In genomic region chr3:116960414-116960813, GRCm38 (mm10) we compare ENCODE assay signal across 26 mouse cellular contexts. TPM values are rescaled to one million over a fixed set of nuclear protein-coding genes. Genes with fewer than 3 reads are reported as not detected.
"Had no signal": no experiment of that assay in that cellular context is flagged by ENCODE, and none has a peak within 500 bp of the region (broad histone marks: within the 10 kb centered on the region; RNA-seq: fewer than 3 reads in every experiment).

No protein-coding gene starts in this region.

- DNase-seq: liver, postnatal 0 days; lung, adult 2 months; lung, postnatal 14 days; lung, postnatal 4 days; midbrain, embryonic 14.5 days; retina, postnatal 1 day; right cerebral cortex, adult 18-20 months; right cerebral cortex, postnatal 25 days; right cerebral cortex, postnatal 4 days; spleen, adult 18-20 months; thymus, adult 18-20 months; thymus, postnatal 25 days had no signal

- ATAC-seq: liver, postnatal 0 days; lung, postnatal 0 days; midbrain, embryonic 16.5 days had no signal

- H3K36me3 ChIP-seq: lung, embryonic 15.5 days; midbrain, embryonic 10.5 days; midbrain, embryonic 12.5 days; neural tube, embryonic 13.5 days; neural tube, embryonic 15.5 days had no signal

- H3K4me1 ChIP-seq: lung, embryonic 15.5 days; midbrain, embryonic 12.5 days; neural tube, embryonic 13.5 days; neural tube, embryonic 15.5 days had no signal

- H3K9ac ChIP-seq: liver, postnatal 0 days; lung, embryonic 15.5 days; midbrain, embryonic 12.5 days; neural tube, embryonic 13.5 days; neural tube, embryonic 15.5 days had no signal

- H3K4me3 ChIP-seq: lung, embryonic 15.5 days; midbrain, embryonic 10.5 days; midbrain, embryonic 12.5 days; myocyte; neural tube, embryonic 13.5 days; neural tube, embryonic 15.5 days had no signal

- H3K27me3 ChIP-seq: lung, embryonic 15.5 days; midbrain, embryonic 12.5 days; neural tube, embryonic 13.5 days; neural tube, embryonic 15.5 days had no signal

- H3K27ac ChIP-seq: lung, embryonic 15.5 days; midbrain, embryonic 10.5 days; midbrain, embryonic 12.5 days; neural tube, embryonic 13.5 days; neural tube, embryonic 15.5 days had no signal

RNA-seq across cellular contexts. Expression of gene 4930455H04Rik, which starts 7.7 kb away (rescaled TPM):
- total RNA-seq: megakaryocyte, adult 5-6 weeks; megakaryocyte-erythroid progenitor cell, adult 5-6 weeks had no signal
- polyA plus RNA-seq: liver, postnatal 0 days; lung, adult 2 months; lung, embryonic 15.5 days; lung, postnatal 0 days; midbrain, embryonic 10.5 days; midbrain, embryonic 12.5 days; midbrain, embryonic 14.5 days; midbrain, embryonic 16.5 days; myocyte; neural tube, embryonic 11.5 days; neural tube, embryonic 13.5 days; neural tube, embryonic 15.5 days; small intestine, adult 2 months; stomach, embryonic 14.5 days; stomach, embryonic 16.5 days had no signal

RNA-seq across cellular contexts. Expression of gene Palmd, which starts 8.4 kb away (rescaled TPM):
- total RNA-seq: megakaryocyte, adult 5-6 weeks; megakaryocyte-erythroid progenitor cell, adult 5-6 weeks had no signal
